Mouse (Mus musculus) thymus, adult 2 months (tissue): ENCODE measurements around the gene 2210010C04Rik. TPM values are rescaled to one million over a fixed set of nuclear protein-coding genes. Genes with fewer than 3 reads are reported as not detected.
"Not testable (repeated sequence)": the region's sequence is repeated elsewhere in the genome, so short reads cannot be mapped to it uniquely, and the experiment has no call there.

Experiments used
- DNase-seq: peaks from one replicate; pipeline ENCODE4 v3.0.0; 2021
- H3K27ac ChIP-seq: fragments of 200-500 bp; 2 replicates; pipeline ENCODE4 v1.5.1; 2012; ENCODE audit warnings: low read length, control low read depth; ENCODE audit not compliant: control insufficient read depth, insufficient read depth
- H3K27me3 ChIP-seq: fragments of 200-500 bp; 2 replicates; pipeline ENCODE4 v1.6.1; 2012; ENCODE audit warnings: mild to moderate bottlenecking, low read length, moderate library complexity, mixed read lengths; ENCODE audit not compliant: control insufficient read depth, insufficient read depth
- H3K36me3 ChIP-seq: fragments of 200-500 bp; 2 replicates; pipeline ENCODE4 v1.6.1; 2012; ENCODE audit warnings: mild to moderate bottlenecking, low read length, moderate library complexity; ENCODE audit not compliant: control insufficient read depth, insufficient read depth
- H3K4me1 ChIP-seq: fragments of 200-500 bp; replicated peaks from 2 replicates; pipeline ENCODE4 v1.6.1; 2012; ENCODE audit warnings: low read length; ENCODE audit not compliant: control insufficient read depth, insufficient read depth
- H3K4me3 ChIP-seq: fragments of 200-500 bp; 2 replicates; pipeline ENCODE4 v1.5.1; 2012; ENCODE audit warnings: mild to moderate bottlenecking, low read length, control low read depth, moderate library complexity; ENCODE audit not compliant: control insufficient read depth, insufficient read depth
- CTCF ChIP-seq: fragments of 200-500 bp; IDR thresholded peaks from 2 replicates; pipeline ENCODE4 v1.5.1; 2012; ENCODE audit warnings: mild to moderate bottlenecking, control low read depth, low read length, moderate library complexity, borderline replicate concordance; ENCODE audit not compliant: control insufficient read depth, poor library complexity, insufficient read depth; ENCODE audit errors: extremely low read depth
- POLR2A ChIP-seq: fragments of 200-500 bp; IDR thresholded peaks from 2 replicates; pipeline ENCODE4 v1.6.1; 2012; ENCODE audit warnings: mild to moderate bottlenecking, low read length, control low read depth, moderate library complexity; ENCODE audit not compliant: control insufficient read depth, poor library complexity, insufficient read depth; ENCODE audit errors: extremely low read depth
- WGBS: fragments of 180-500 bp; shearing (Covaris S2); methylation state at CpG from one replicate; pipeline ENCODE4 v1.1.7; 2018; 5-methylcytosine and 5-hydroxymethylcytosine counted together
- polyA plus RNA-seq: library from polyadenylated mRNA; depleted of rRNA; stranded (reverse); fragments of >200 nt; gene quantifications from 2 replicates; pipeline ENCODE4 v1.2.3, GENCODE M21; 2012; rRNA removed

2210010C04Rik gene
- polyA plus RNA-seq, 1 experiment: 0.27 TPM

- WGBS: 96% methylated on average over 3 of the region's 3 CpGs
- H3K27ac ChIP-seq: no peak overlapping the region
- no peaks in the 10 kb centered on the region for H3K36me3 ChIP-seq
- DNase-seq: no peak
- no peak for TF ChIP-seq CTCF
- no peak for TF ChIP-seq POLR2A
- no peak overlapping the region for H3K4me3 ChIP-seq
- H3K27me3 ChIP-seq: no peaks in the 10 kb centered on the region
- H3K4me1 ChIP-seq: 0 out of 2 replicates have a peak, but pooled peaks cover 2% of the 10 kb centered on the region
Observed at GRCm38 (mm10) chr6:41030821-41031220, 4.5 kb downstream of the 2210010C04Rik start.

GRCm38 (mm10) chr6:41027053-41027452, 8.3 kb downstream of the 2210010C04Rik start:
- no peak for DNase-seq
- TF ChIP-seq POLR2A: no peak
- TF ChIP-seq CTCF: no peak
- Histone ChIP-seq H3K4me1 (0 out of 2 replicates have a peak, but pooled peaks cover 2% of the 10 kb centered on the region), H3K27ac (no peak overlapping the region), H3K36me3 (no peaks in the 10 kb centered on the region), H3K4me3 (no peak overlapping the region), H3K27me3 (no peaks in the 10 kb centered on the region)
- 62% methylated on average over 2 of the region's 2 CpGs for WGBS

GRCm38 (mm10) chr6:41025873-41026650, 9.2 kb downstream of the 2210010C04Rik start:
- TF ChIP-seq CTCF: no peak
- TF ChIP-seq POLR2A: no peak
- no peak overlapping the region for H3K4me3 ChIP-seq
- DNase-seq: no peak
- WGBS: 90% methylated on average over 2 of the region's 2 CpGs
- H3K36me3 ChIP-seq: no peaks in the 10 kb centered on the region
- no peak overlapping the region for H3K27ac ChIP-seq
- no peaks in the 10 kb centered on the region for H3K27me3 ChIP-seq
- H3K4me1 ChIP-seq: 0 out of 2 replicates have a peak, but pooled peaks cover 2% of the 10 kb centered on the region

GRCm38 (mm10) chr6:41019140-41019539, 16.2 kb downstream of the 2210010C04Rik start:
- no peak for DNase-seq
- WGBS: 83% methylated on average over 2 of the region's 2 CpGs
- TF ChIP-seq POLR2A (no peak), CTCF (no peak)
- H3K27ac ChIP-seq: no peak overlapping the region
- no peaks in the 10 kb centered on the region for H3K36me3 ChIP-seq
- H3K4me1 ChIP-seq: no peaks in the 10 kb centered on the region
- H3K27me3 ChIP-seq: no peaks in the 10 kb centered on the region
- no peak overlapping the region for H3K4me3 ChIP-seq

GRCm38 (mm10) chr6:41018629-41019028, 16.7 kb downstream of the 2210010C04Rik start:
- Histone ChIP-seq H3K27ac (no peak overlapping the region), H3K27me3 (no peaks in the 10 kb centered on the region), H3K36me3 (no peaks in the 10 kb centered on the region), H3K4me3 (no peak overlapping the region), H3K4me1 (no peaks in the 10 kb centered on the region)
- TF ChIP-seq CTCF: no peak
- no peak for TF ChIP-seq POLR2A
- no peak for DNase-seq
- WGBS: 90% methylated on average over 2 of the region's 2 CpGs

GRCm38 (mm10) chr6:41015065-41015464, 20.2 kb downstream of the 2210010C04Rik start:
- Histone ChIP-seq H3K4me1 (no peaks in the 10 kb centered on the region), H3K27ac (no peak overlapping the region), H3K4me3 (no peak overlapping the region), H3K27me3 (no peaks in the 10 kb centered on the region), H3K36me3 (no peaks in the 10 kb centered on the region)
- 73% methylated on average over 4 of the region's 4 CpGs for WGBS
- no peak for TF ChIP-seq CTCF
- no peak for TF ChIP-seq POLR2A
- DNase-seq: peak; percentile 4

GRCm38 (mm10) chr6:40999379-40999778, 35.9 kb downstream of the 2210010C04Rik start, which contains the start of gene Gm2663:
TSS of gene Gm2663 (minus strand) at chr6:40999479.
- H3K27ac ChIP-seq, H3K36me3 ChIP-seq, H3K4me3 ChIP-seq, H3K4me1 ChIP-seq, DNase-seq, H3K27me3 ChIP-seq: not testable (repeated sequence)

Other genes starting within 250 kb of the 2210010C04Rik start
- 0.14 and 0.15 TPM in 2 replicates for gene Moxd2, start 148.0 kb downstream of the 2210010C04Rik start, polyA plus RNA-seq
- gene Prss58, start 135.1 kb downstream of the 2210010C04Rik start, polyA plus RNA-seq: not detected in 2 replicates
- not detected in 2 replicates for gene 1700074P13Rik, start 95.0 kb downstream of the 2210010C04Rik start, polyA plus RNA-seq
- not detected in 2 replicates for gene Gm4744, start 83.6 kb downstream of the 2210010C04Rik start, polyA plus RNA-seq
- gene 1810009J06Rik, start 70.8 kb downstream of the 2210010C04Rik start, polyA plus RNA-seq: not detected in 2 replicates
- not detected in 2 replicates for gene Gm2663, start 36.0 kb downstream of the 2210010C04Rik start, polyA plus RNA-seq